Mouse (Mus musculus) ES-Bruce4 (cell line): ENCODE measurements at regions not wholly inside any gene's neighbourhood (a gene's known extent, or its start where the extent isn't known, plus 50 kb on each side); places are given as distances from the start of the nearest gene placed in this dataset.

Experiments
- CTCF ChIP-seq: IDR thresholded peaks from one replicate; pipeline ENCODE4 v1.8.1; 2011; ENCODE audit warnings: low read depth, low read length
- POLR2A ChIP-seq: IDR thresholded peaks from one replicate; pipeline ENCODE4 v1.8.1; 2011; ENCODE audit warnings: low read length; ENCODE audit not compliant: insufficient read depth

GRCm38 (mm10) chr3:37819503-37819902 is 95.2 kb upstream of the Gm5148 start:
- no peak for TF ChIP-seq CTCF
- TF ChIP-seq POLR2A = no peak
